Mouse (Mus musculus) forebrain, embryonic 13.5 days (tissue): ENCODE measurements around the gene Grid1. TPM values are rescaled to one million over a fixed set of nuclear protein-coding genes. Genes with fewer than 3 reads are reported as not detected.

ENCODE experiments used
- ATAC-seq: fragments of 200-750 bp; cut with Nextera tagmentation; 2 replicates; pipeline ENCODE4 v1.8.0; 2017
- H3K27ac ChIP-seq: fragments of 300-500 bp; sonication (generic); 2 replicates; pipeline ENCODE4 v1.5.1; 2015; ENCODE audit warnings: inconsistent platforms, mild to moderate bottlenecking, moderate library complexity
- H3K27me3 ChIP-seq: fragments of 300-500 bp; sonication (generic); 2 replicates; pipeline ENCODE4 v1.6.1; 2015; ENCODE audit warnings: mild to moderate bottlenecking, inconsistent platforms
- H3K36me3 ChIP-seq: fragments of 300-500 bp; sonication (generic); 2 replicates; pipeline ENCODE4 v1.6.1; 2015; ENCODE audit warnings: mild to moderate bottlenecking, inconsistent platforms; ENCODE audit not compliant: poor library complexity, severe bottlenecking
- H3K4me1 ChIP-seq: fragments of 300-500 bp; sonication (generic); 2 replicates; pipeline ENCODE4 v1.6.1; 2015; ENCODE audit warnings: inconsistent platforms
- H3K4me2 ChIP-seq: fragments of 300-500 bp; sonication (generic); 2 replicates; pipeline ENCODE4 v1.6.1; 2015; ENCODE audit warnings: inconsistent platforms, mild to moderate bottlenecking, moderate library complexity
- H3K4me3 ChIP-seq: fragments of 300-500 bp; sonication (generic); 2 replicates; pipeline ENCODE4 v1.5.1; 2015; ENCODE audit warnings: mild to moderate bottlenecking, inconsistent platforms
- H3K9ac ChIP-seq: fragments of 300-500 bp; sonication (generic); 2 replicates; pipeline ENCODE4 v1.6.1; 2015; ENCODE audit warnings: mild to moderate bottlenecking, inconsistent platforms
- H3K9me3 ChIP-seq: fragments of 300-500 bp; sonication (generic); replicated peaks from 2 replicates; pipeline ENCODE4 v1.6.1; 2016; ENCODE audit warnings: inconsistent platforms
- WGBS: fragments of 180-500 bp; shearing (Covaris S2); methylation state at CpG from one replicate; pipeline ENCODE4 v1.1.7; 2015; 5-methylcytosine and 5-hydroxymethylcytosine counted together
- polyA plus RNA-seq: library from polyadenylated mRNA; unstranded; fragments of >200 nt; fragmentation: Nextera tagmentation; extraction: Ambion mirVana; gene quantifications from 2 replicates; pipeline ENCODE4 v1.2.1, GENCODE M21; 2015

Grid1 gene
- polyA plus RNA-seq, 1 experiment from 2014 or later: 1.2 TPM

DNA sequence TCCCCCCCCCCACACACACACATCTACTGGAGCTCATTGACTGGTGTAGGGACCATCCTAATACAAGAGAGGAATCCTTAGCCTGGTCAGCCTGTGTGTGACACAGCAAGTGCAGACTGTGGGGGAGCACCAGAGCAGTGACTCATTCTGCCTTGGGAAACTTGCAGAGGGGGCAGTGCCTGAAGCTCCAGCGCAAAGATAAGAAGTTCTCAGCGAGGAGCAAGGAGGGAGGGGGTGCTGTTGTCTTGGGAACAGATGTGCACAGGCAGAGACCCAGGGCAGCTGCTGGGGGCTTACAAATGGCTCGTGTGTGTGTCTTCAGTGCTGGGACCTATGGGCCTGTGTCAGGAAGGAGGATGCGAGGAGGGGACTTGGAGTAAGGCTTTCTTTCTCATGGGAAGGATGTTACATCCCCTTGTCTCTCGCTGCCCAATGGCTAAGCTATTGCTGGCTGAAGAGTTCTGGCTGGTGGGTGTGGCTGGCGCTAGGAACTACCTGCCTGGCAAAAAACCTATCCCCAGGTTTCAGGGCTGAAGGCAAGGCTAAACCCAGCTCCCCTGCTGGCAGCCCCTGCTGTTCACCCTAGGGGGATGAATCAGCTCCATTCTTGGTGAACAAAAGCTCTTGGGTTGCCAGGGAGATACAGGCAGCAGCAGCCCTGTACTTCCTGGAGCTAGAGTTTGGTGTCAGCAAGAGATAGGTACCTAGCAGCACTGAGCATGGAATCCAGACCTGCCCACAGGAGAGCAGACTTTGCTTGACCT, 72.0 kb downstream of the Grid1 start:
- Histone ChIP-seq H3K4me1 (peaks cover 26% of the 10 kb centered on the region), H3K27me3 (peaks cover 28% of the 10 kb centered on the region), H3K4me3 (no peak overlapping the region), H3K27ac (no peak overlapping the region), H3K36me3 (no peaks in the 10 kb centered on the region), H3K9ac (no peak overlapping the region), H3K9me3 (no peaks in the 10 kb centered on the region), H3K4me2 (no peak overlapping the region)
- 10% methylated on average over 6 of the region's 6 CpGs for WGBS
- ATAC-seq: peak; percentile 17

DNA sequence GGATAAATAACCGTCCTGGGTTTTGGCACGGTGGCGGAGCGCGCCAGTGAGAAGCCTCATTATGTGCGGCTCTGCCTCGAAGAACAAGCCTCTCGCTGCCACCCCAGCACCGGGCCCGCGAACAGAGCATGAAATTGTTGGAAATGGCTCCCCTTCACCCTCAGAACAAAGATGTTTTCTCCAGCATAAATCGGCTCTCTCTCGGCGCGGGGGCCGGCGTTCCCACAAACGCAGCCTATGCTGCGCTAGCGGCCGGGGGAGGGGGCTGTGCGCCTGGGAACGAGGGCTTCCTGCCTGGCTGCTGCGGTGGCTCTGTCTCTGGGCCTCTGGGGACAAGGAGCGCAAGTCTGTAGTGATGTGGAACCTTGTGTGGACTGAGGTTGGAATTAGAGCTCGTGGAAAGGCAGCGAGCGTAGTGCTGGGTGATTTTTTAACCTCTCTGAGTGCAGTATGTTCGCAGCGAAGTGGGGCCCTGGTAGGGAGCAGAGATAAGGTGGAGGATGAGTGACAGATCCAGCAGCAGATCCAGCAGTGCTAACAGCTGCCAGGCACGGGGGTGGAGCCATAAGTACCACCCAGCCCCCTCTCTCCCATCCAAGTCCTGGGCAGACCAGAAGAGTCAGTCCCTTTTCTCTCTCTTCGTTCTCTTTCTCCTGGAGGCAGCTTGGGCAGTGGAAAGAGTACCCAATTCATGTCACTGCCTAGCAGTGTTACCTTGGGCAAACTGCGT, 76.5 kb downstream of the Grid1 start:
- WGBS: 5% methylated on average over 33 of the region's 33 CpGs
- H3K9ac ChIP-seq: peak overlapping the region; percentile 70

DNA sequence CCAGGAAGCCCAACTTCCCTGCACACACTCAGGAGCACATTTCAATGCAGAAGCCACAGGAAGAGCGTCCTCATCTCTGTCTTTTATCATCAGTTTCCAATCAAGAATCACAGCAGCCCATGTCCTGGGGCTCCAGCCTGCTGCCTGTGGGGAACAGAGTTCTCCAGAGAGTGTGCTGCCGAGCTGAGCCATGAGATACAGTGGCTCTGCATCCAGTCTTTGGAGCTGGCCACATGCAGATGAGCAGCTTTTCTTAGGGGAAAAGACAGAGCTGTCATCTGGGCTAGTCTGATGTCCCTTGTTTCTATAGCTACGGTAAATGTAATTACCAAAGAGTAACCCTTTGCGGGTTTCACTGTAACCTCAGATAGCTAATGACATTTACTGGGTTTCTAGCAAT, 83.9 kb downstream of the Grid1 start:
- H3K4me1 ChIP-seq: peaks cover 18% of the 10 kb centered on the region
- H3K36me3 ChIP-seq: no peaks in the 10 kb centered on the region
- H3K9ac ChIP-seq: no peak overlapping the region
- H3K27ac ChIP-seq: peak overlapping the region; percentile 17; the same call in 1 of the 2 replicates
- no peak for ATAC-seq
- no peaks in the 10 kb centered on the region for H3K9me3 ChIP-seq
- no peaks in the 10 kb centered on the region for H3K27me3 ChIP-seq
- no peak overlapping the region for H3K4me2 ChIP-seq
- H3K4me3 ChIP-seq: no peak overlapping the region
- WGBS: 57% methylated on average over 4 of the region's 4 CpGs

More for the DNA sequence above, 76.5 kb downstream of the Grid1 start:
- Histone ChIP-seq H3K4me1 (peaks cover 27% of the 10 kb centered on the region), H3K4me2 (peak overlapping the region; percentile 69), H3K4me3 (peak overlapping the region; percentile 37), H3K27me3 (peaks cover 34% of the 10 kb centered on the region), H3K27ac (peak overlapping the region; percentile 40), H3K36me3 (no peaks in the 10 kb centered on the region), H3K9me3 (no peaks in the 10 kb centered on the region)
- ATAC-seq: peak; percentile 82

DNA sequence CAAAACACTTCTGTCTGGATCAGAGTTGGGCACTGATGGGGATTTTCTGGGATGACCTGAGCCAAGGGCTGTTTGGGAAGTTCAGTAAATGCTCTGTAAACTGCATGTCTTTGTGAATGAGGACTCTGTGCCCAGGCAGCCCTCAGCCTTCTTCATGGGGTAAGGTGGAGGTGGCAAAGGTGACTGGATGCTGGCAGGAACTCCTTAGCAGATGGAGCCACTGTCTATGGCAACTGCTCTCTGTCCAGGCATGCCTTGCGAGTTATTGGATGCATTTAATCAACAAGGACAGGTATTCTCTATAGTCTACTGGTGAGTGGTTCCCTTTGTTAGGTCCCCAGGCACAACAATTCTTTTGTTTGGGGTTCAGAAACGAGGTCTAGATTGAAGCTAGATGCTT, 85.8 kb downstream of the Grid1 start:
- Histone ChIP-seq H3K9ac (no peak overlapping the region), H3K4me1 (peaks cover 33% of the 10 kb centered on the region), H3K27me3 (no peaks in the 10 kb centered on the region), H3K27ac (no peak overlapping the region), H3K4me3 (no peak overlapping the region), H3K36me3 (no peaks in the 10 kb centered on the region), H3K9me3 (no peaks in the 10 kb centered on the region), H3K4me2 (no peak overlapping the region)
- no peak for ATAC-seq
- 44% methylated on average over 2 of the region's 2 CpGs for WGBS

DNA sequence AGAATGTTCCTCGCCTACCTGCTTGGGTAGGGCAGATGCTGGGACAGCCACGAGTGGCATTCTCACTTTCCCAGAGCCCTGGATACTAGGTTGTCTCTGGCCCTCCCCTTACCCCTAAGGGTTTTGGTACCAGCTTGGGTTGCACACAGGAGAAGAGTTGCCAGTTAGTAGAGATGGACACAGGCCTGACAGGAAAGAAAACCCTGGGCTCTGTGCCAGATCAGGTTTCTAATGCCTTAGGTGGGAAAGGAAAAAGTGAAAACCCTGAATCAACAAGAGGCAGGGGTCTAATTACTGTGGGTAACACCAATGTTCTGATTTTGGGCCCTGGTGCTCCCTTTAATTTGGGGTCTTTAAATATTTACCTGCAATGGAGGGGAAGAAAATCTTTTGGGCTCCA, 88.5 kb downstream of the Grid1 start:
- H3K36me3 ChIP-seq: no peaks in the 10 kb centered on the region
- H3K4me3 ChIP-seq: no peak overlapping the region
- peak; percentile 54 for ATAC-seq
- WGBS: 33% methylated on average over 2 of the region's 2 CpGs
- H3K9ac ChIP-seq: no peak overlapping the region
- H3K4me2 ChIP-seq: no peak overlapping the region
- H3K27ac ChIP-seq: no peak overlapping the region; the same call in 1 of the 2 replicates
- H3K27me3 ChIP-seq: no peaks in the 10 kb centered on the region
- peaks cover 33% of the 10 kb centered on the region for H3K4me1 ChIP-seq
- H3K9me3 ChIP-seq: no peaks in the 10 kb centered on the region

DNA sequence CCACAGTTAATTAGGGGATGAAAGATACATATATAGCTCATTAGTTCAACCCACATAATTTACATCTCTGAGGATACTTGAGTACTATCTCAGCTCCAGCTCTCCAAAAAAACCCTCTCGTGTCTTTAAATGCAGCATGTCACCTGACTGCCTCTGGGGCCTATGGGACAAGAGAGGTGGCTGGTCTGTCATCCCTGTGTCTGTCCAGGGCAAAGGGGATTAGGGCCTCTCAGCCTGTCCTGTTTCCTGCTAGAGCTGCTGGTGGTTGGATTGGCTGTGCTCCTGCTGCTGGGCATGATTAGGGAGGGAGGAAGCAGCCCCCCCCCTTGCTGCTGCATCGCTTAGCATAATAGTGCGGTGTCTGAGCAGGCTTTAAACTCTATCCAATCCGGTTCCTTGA, 88.9 kb downstream of the Grid1 start:
- no peak overlapping the region for H3K4me3 ChIP-seq
- no peaks in the 10 kb centered on the region for H3K36me3 ChIP-seq
- no peaks in the 10 kb centered on the region for H3K27me3 ChIP-seq
- H3K4me2 ChIP-seq: 0 out of 2 replicates have a peak overlapping the region, but pooled peaks have one; percentile 12
- peaks cover 29% of the 10 kb centered on the region for H3K4me1 ChIP-seq
- H3K9me3 ChIP-seq: no peaks in the 10 kb centered on the region
- no peak overlapping the region for H3K9ac ChIP-seq
- peak overlapping the region; percentile 54 for H3K27ac ChIP-seq
- WGBS: 10% methylated on average over 4 of the region's 4 CpGs
- ATAC-seq: peak; percentile 78

DNA sequence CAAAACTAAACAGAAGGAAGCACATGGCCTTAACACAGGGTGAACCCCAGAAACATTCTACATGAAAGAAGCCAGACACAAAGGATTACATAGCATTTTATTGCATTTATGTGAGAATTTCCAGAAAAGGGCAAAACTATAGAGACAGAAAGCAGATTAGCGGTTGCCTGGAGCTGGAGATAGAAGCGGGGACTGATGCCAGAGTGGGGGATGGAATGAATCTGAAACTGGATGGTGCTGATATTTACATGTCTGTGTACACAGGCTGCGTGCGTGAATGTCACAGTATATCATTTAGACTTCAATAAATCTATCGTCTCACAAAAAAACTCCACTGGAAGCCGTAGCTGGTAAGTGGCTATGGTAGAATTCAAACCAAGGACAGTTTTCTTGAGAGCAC, 96.4 kb downstream of the Grid1 start:
- Histone ChIP-seq H3K36me3 (no peaks in the 10 kb centered on the region), H3K9ac (no peak overlapping the region), H3K27me3 (no peaks in the 10 kb centered on the region), H3K27ac (no peak overlapping the region), H3K4me3 (no peak overlapping the region), H3K9me3 (no peaks in the 10 kb centered on the region), H3K4me1 (peaks cover 12% of the 10 kb centered on the region; the same call in 1 of the 2 replicates), H3K4me2 (no peak overlapping the region)
- 89% methylated on average over 6 of the region's 6 CpGs for WGBS
- no peak for ATAC-seq

DNA sequence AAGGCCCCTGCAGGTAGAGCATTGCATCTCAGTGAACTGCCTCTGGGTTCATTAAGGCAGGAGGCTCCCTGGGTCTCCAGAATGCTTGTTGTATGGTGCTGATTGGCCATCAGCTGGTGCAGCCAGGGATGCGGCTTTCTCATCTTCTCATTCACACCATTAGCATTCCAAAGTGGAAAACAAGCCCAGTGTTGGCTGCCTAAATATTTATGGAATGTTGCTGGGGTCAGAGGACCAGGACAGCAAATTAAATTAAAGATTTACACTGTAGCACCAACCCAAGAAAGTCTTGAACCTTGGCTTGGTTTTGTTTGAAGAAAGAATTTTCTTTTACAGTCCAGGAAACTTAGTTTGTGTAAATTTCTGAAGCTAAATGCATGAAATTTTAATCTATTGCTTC, 97.2 kb downstream of the Grid1 start:
- Histone ChIP-seq H3K36me3 (no peaks in the 10 kb centered on the region), H3K27me3 (no peaks in the 10 kb centered on the region), H3K4me2 (no peak overlapping the region), H3K4me1 (peaks cover 12% of the 10 kb centered on the region; the same call in 1 of the 2 replicates), H3K27ac (no peak overlapping the region), H3K4me3 (no peak overlapping the region), H3K9me3 (no peaks in the 10 kb centered on the region), H3K9ac (no peak overlapping the region)
- WGBS: 51% methylated on average over 1 of the region's 1 CpGs
- ATAC-seq: no peak

DNA sequence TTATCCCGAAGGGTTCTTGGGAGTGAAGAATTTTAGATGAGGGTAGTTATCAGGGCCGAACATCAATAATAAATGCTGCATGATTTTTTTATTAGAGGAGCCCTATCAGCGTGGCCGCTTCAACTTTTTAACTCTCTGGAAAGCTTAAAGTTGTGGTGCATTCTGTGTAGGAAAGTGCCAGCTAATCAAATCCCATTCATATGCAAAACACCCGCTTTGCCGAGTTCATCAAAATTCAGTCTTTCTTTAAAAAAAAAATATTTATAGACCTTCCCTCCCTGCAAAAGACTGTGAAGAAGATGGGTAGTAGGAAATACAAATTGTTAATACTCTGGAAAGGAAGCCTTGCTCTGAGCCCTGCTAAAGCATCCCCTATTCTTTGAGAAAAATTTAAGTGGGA, 99.3 kb downstream of the Grid1 start:
- Histone ChIP-seq H3K9ac (no peak overlapping the region), H3K27ac (0 out of 2 replicates have a peak overlapping the region, but pooled peaks have one; percentile 2)
- 46% methylated on average over 6 of the region's 6 CpGs for WGBS

DNA sequence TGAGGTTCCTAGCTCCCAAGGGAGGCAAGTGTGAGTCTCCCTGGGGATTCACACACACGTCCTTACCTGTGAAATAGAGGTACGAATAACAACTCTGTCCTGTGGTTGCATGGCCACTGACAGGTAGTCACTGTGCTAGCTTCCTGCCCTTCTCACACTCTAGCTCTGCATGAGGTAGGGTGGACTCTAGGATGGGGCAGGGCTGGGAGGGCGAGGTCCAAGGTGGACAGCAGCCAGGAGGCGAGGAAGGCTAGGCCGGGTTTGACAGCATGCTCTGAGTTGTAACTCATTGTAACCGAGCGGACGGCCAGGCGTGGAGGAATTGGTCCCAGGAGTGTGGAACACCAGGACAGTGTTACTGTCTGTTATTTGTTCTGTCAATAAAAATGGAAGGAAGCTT, 101.4 kb downstream of the Grid1 start:
- no peak overlapping the region for H3K27ac ChIP-seq
- H3K9ac ChIP-seq: no peak overlapping the region
- no peak overlapping the region for H3K4me2 ChIP-seq
- H3K4me3 ChIP-seq: no peak overlapping the region
- WGBS: 90% methylated on average over 9 of the region's 9 CpGs
- peaks cover 12% of the 10 kb centered on the region; the same call in 1 of the 2 replicates for H3K4me1 ChIP-seq
- no peak for ATAC-seq
- no peaks in the 10 kb centered on the region for H3K36me3 ChIP-seq
- H3K27me3 ChIP-seq: no peaks in the 10 kb centered on the region
- H3K9me3 ChIP-seq: no peaks in the 10 kb centered on the region

More for the DNA sequence above, 99.3 kb downstream of the Grid1 start:
- Histone ChIP-seq H3K4me1 (peaks cover 12% of the 10 kb centered on the region; the same call in 1 of the 2 replicates), H3K36me3 (no peaks in the 10 kb centered on the region), H3K4me2 (no peak overlapping the region), H3K4me3 (no peak overlapping the region), H3K27me3 (no peaks in the 10 kb centered on the region), H3K9me3 (no peaks in the 10 kb centered on the region)
- ATAC-seq: peak; percentile 8; the same call in 1 of the 2 replicates

DNA sequence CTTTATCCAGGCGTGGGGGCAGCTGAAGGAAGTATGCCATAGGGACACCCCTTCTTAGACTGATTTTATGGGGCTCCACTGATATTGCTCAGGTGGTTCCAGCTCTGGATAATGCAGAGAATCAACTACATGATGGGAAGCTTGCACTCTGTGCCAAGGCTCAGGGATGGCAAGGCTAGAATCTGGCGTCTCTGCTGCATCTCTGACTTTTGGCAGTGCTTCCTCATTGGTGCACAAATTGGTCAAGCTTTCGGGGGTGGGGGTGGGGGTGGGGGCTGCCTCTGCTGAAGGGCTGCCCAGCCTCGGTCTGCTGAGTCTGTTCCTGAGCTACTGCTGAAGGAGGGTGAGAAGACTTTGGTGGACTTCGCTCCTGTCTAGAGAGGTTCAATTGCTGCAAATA, 105.1 kb downstream of the Grid1 start:
- no peak overlapping the region for H3K4me2 ChIP-seq
- no peaks in the 10 kb centered on the region for H3K4me1 ChIP-seq
- H3K9me3 ChIP-seq: no peaks in the 10 kb centered on the region
- H3K27ac ChIP-seq: no peak overlapping the region
- no peak for ATAC-seq
- WGBS: 80% methylated on average over 5 of the region's 5 CpGs
- no peak overlapping the region for H3K4me3 ChIP-seq
- no peak overlapping the region for H3K9ac ChIP-seq
- H3K36me3 ChIP-seq: no peaks in the 10 kb centered on the region
- no peaks in the 10 kb centered on the region for H3K27me3 ChIP-seq

DNA sequence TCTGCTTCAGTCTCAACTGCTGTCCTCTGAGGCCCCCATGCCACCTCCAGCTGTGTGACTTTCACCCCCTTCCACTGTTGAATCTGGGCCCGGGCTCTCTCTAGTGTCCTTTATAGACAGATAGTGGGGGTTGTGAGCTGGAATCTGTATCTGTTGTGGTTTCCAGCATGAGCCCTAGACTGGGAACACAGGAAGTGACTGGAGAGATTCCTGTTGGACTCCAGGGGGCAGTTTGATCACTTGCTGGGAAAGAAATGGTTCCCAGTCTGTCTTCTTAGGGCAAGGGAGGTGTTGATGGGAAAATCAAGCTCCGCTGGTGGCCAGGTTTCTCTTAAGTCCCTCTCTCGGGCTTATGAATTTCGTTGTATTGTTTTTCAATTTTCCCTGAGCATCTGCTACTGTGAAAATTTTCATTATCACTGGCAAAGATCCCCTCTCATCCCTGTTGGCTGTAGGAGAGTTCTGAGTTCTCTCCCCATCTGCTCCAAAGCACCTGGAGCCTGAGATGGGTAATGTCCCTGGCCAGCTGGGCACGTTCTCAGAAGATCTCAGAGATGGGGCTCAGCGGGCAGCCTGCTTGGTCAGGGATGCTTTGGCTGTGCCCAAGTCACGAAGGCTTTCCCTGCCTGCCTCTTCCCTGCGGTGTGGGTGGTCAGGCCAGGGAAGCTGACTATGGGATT, 110.3 kb downstream of the Grid1 start:
- H3K27ac ChIP-seq: no peak overlapping the region
- ATAC-seq: no peak
- 81% methylated on average over 8 of the region's 8 CpGs for WGBS

More for the DNA sequence above, 110.3 kb downstream of the Grid1 start:
- Histone ChIP-seq H3K4me1 (peaks cover 4% of the 10 kb centered on the region; the same call in 1 of the 2 replicates), H3K9me3 (no peaks in the 10 kb centered on the region), H3K27me3 (no peaks in the 10 kb centered on the region), H3K9ac (no peak overlapping the region), H3K4me3 (no peak overlapping the region), H3K36me3 (no peaks in the 10 kb centered on the region), H3K4me2 (no peak overlapping the region)
